1 mouse cellular context compared by ENCODE assay signal in genomic region chr4:25389542-25389941, GRCm38 (mm10).
TF ChIP-seq lines count a peak whose summit lies in the region.

No protein-coding gene starts in this region.

TF ChIP-seq in CH12.LX, 34 proteins besides CTCF, POLR2A, EP300 and RAD21 (continued from another document):
- TF ChIP-seq USF2 (conservative IDR thresholded peaks at IDR 0.05; ENCODE audit: low read depth, low read length) (no peak), UBTF (IDR thresholded peaks at IDR 0.05; ENCODE audit: low read depth, low read length) (no peak)
